ENCODE assay signal across 10 mouse cellular contexts in the genomic region with DNA sequence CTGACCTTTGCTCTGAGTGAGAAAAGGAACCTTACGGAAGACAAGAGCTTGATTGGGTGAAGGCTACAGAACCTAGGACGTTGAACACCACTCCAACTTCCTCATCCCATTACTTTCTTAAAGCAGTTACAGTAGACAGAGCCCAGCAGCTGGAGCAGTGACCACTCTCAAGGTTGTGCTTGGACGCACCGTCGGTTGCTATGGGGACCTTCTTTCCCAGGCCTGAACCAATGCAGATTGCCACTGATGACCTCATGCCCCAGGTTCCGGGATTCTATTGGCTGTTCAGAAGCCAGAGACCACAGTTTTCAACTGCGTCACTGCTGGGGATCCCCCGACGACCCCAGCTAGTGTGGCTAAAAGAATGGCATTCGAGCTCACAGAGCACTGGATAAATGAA. TPM values are rescaled to one million over a fixed set of nuclear protein-coding genes. Genes with fewer than 3 reads are reported as not detected.
DNase-seq lines count a peak whose midpoint lies in the region; ATAC-seq and TF ChIP-seq lines count a peak whose summit lies in the region.
"Had no signal": no experiment of that assay in that cellular context is flagged by ENCODE, and none has a peak within 500 bp of the region (broad histone marks: within the 10 kb centered on the region; RNA-seq: fewer than 3 reads in every experiment).

No protein-coding gene starts in this region.

- no peak for TF ChIP-seq CTCF in kidney, postnatal 0 days (IDR thresholded peaks at IDR 0.05; ENCODE audit: low read depth)
- no peak for TF ChIP-seq CTCF in midbrain, postnatal 0 days (IDR thresholded peaks at IDR 0.05)

- H3K4me2 ChIP-seq in kidney, postnatal 0 days (ENCODE audit: low read length): no peak overlapping the region
- no peak overlapping the region for H3K4me2 ChIP-seq in embryonic facial prominence, embryonic 15.5 days (replicated peaks)
- no peak overlapping the region for H3K4me2 ChIP-seq in midbrain, postnatal 0 days (ENCODE audit: low read depth, low read length, poor library complexity, severe bottlenecking)

- H3K36me3 ChIP-seq in kidney, postnatal 0 days (ENCODE audit: insufficient read depth, low read length): peaks cover 12% of the 10 kb centered on the region; the same call in 1 of the 2 replicates
- peaks cover 30% of the 10 kb centered on the region for H3K36me3 ChIP-seq in embryonic facial prominence, embryonic 15.5 days
- no peaks in the 10 kb centered on the region for H3K36me3 ChIP-seq in midbrain, postnatal 0 days (ENCODE audit: insufficient read depth, low read length)
- H3K36me3 ChIP-seq: G1E had no signal

- peak; percentile 59 for ATAC-seq in kidney, postnatal 0 days (replicated peaks; ENCODE audit: low FRiP score, low read depth)
- ATAC-seq in embryonic facial prominence, embryonic 15.5 days (ENCODE audit: insufficient number of reproducible peaks, low FRiP score, low TSS enrichment, low read depth): no peak
- ATAC-seq in midbrain, postnatal 0 days (ENCODE audit: low FRiP score): peak; percentile 27; the same call in 1 of the 2 replicates
- no peak for ATAC-seq in frontal cortex, adult (ENCODE audit: low TSS enrichment)

- H3K27ac ChIP-seq in kidney, postnatal 0 days: no peak overlapping the region
- peak overlapping the region; percentile 34; the same call in 1 of the 2 replicates for H3K27ac ChIP-seq in embryonic facial prominence, embryonic 15.5 days (replicated peaks)
- no peak overlapping the region for H3K27ac ChIP-seq in midbrain, postnatal 0 days (ENCODE audit: low read depth, low read length)
- H3K27ac ChIP-seq: layer of hippocampus, adult 2 months had no signal

- no peak overlapping the region for H3K4me3 ChIP-seq in kidney, postnatal 0 days (replicated peaks; ENCODE audit: low read depth, low read length)
- no peak overlapping the region for H3K4me3 ChIP-seq in embryonic facial prominence, embryonic 15.5 days (replicated peaks)
- H3K4me3 ChIP-seq in midbrain, postnatal 0 days (ENCODE audit: low read depth, low read length): no peak overlapping the region
- H3K4me3 ChIP-seq: layer of hippocampus, adult 2 months had no signal

- no peaks in the 10 kb centered on the region for H3K9me3 ChIP-seq in kidney, postnatal 0 days (replicated peaks; ENCODE audit: low read length)
- H3K9me3 ChIP-seq in embryonic facial prominence, embryonic 15.5 days (replicated peaks): no peaks in the 10 kb centered on the region
- no peaks in the 10 kb centered on the region for H3K9me3 ChIP-seq in midbrain, postnatal 0 days (ENCODE audit: low read length)
- H3K9me3 ChIP-seq: G1E had no signal

- no peak overlapping the region for H3K9ac ChIP-seq in kidney, postnatal 0 days (ENCODE audit: low read depth, low read length)
- no peak overlapping the region for H3K9ac ChIP-seq in embryonic facial prominence, embryonic 15.5 days
- no peak overlapping the region for H3K9ac ChIP-seq in midbrain, postnatal 0 days (replicated peaks; ENCODE audit: low read length, poor library complexity, severe bottlenecking)

- WGBS in kidney, postnatal 0 days: 28% methylated on average over 10 of the region's 10 CpGs
- WGBS in embryonic facial prominence, embryonic 15.5 days: 29% methylated on average over 10 of the region's 10 CpGs
- WGBS in midbrain, postnatal 0 days: 26% methylated on average over 10 of the region's 10 CpGs

- DNase-seq in kidney, postnatal 0 days (ENCODE audit: low spot score): peak; percentile 65
- no peak for DNase-seq in kidney, postnatal 36 days
- peak; percentile 84 for DNase-seq in adrenal gland, postnatal 14 days
- DNase-seq in midbrain, postnatal 0 days (ENCODE audit: low spot score): peak; percentile 59
- no peak for DNase-seq in layer of hippocampus, adult 11-12 months (ENCODE audit: low spot score)

- H3K4me1 ChIP-seq in kidney, postnatal 0 days (replicated peaks; ENCODE audit: insufficient read depth, low read length): peaks cover 5% of the 10 kb centered on the region; the same call in 1 of the 2 replicates
- H3K4me1 ChIP-seq in embryonic facial prominence, embryonic 15.5 days: peaks cover 36% of the 10 kb centered on the region
- H3K4me1 ChIP-seq in midbrain, postnatal 0 days (ENCODE audit: insufficient read depth, low read length): peaks cover 5% of the 10 kb centered on the region; the same call in 1 of the 2 replicates

- H3K27me3 ChIP-seq in kidney, postnatal 0 days (ENCODE audit: insufficient read depth, low read length): no peaks in the 10 kb centered on the region
- no peaks in the 10 kb centered on the region for H3K27me3 ChIP-seq in embryonic facial prominence, embryonic 15.5 days
- no peaks in the 10 kb centered on the region for H3K27me3 ChIP-seq in midbrain, postnatal 0 days (ENCODE audit: insufficient read depth, low read length)

RNA-seq across cellular contexts. Expression of a gene that starts 6.9 kb away (rescaled TPM):
- 24.4 and 25.4 TPM in 2 replicates for polyA plus RNA-seq in kidney, postnatal 0 days (2015; fragmentation: Nextera tagmentation; extraction: Ambion mirVana)
- total RNA-seq in adrenal gland, postnatal 14 days (2021): 0.26 and 0.68 TPM in 2 replicates
- polyA plus RNA-seq in embryonic facial prominence, embryonic 15.5 days (2015; fragmentation: Nextera tagmentation; extraction: Ambion mirVana): 28.1 and 31.0 TPM in 2 replicates
- 3.0 and 7.9 TPM in 2 replicates for total RNA-seq in midbrain, postnatal 0 days (2014; rRNA removed)
- 2.5 and 3.5 TPM in 2 replicates for polyA plus RNA-seq in midbrain, postnatal 0 days (2015; fragmentation: Nextera tagmentation; extraction: Ambion mirVana)
- total RNA-seq: G1E had no signal
- polyA plus RNA-seq: G1E had no signal

RNA-seq across cellular contexts. Expression of a gene that starts 8.2 kb away (rescaled TPM):
- 4.2 and 6.1 TPM in 2 replicates for polyA plus RNA-seq in kidney, postnatal 0 days (2015; fragmentation: Nextera tagmentation; extraction: Ambion mirVana)
- total RNA-seq in adrenal gland, postnatal 14 days (2021): 0.38 and 0.59 TPM in 2 replicates
- 42.3 and 47.2 TPM in 2 replicates for polyA plus RNA-seq in embryonic facial prominence, embryonic 15.5 days (2015; fragmentation: Nextera tagmentation; extraction: Ambion mirVana)
- total RNA-seq in midbrain, postnatal 0 days (2014; rRNA removed): 93.5 and 115 TPM in 2 replicates
- polyA plus RNA-seq in midbrain, postnatal 0 days (2015; fragmentation: Nextera tagmentation; extraction: Ambion mirVana): 52.3 and 58.4 TPM in 2 replicates
- total RNA-seq: G1E had no signal
- polyA plus RNA-seq: G1E had no signal

RNA-seq across cellular contexts. Expression of a gene that starts 18.8 kb away (rescaled TPM):
- polyA plus RNA-seq in kidney, postnatal 0 days (2015; fragmentation: Nextera tagmentation; extraction: Ambion mirVana): 85.4 and 90.7 TPM in 2 replicates
- 66.0 and 79.5 TPM in 2 replicates for total RNA-seq in adrenal gland, postnatal 14 days (2021)
- polyA plus RNA-seq in embryonic facial prominence, embryonic 15.5 days (2015; fragmentation: Nextera tagmentation; extraction: Ambion mirVana): 93.2 and 96.1 TPM in 2 replicates
- total RNA-seq in midbrain, postnatal 0 days (2014; rRNA removed): 63.4 and 88.8 TPM in 2 replicates
- polyA plus RNA-seq in midbrain, postnatal 0 days (2015; fragmentation: Nextera tagmentation; extraction: Ambion mirVana): 73.6 and 79.4 TPM in 2 replicates

RNA-seq across cellular contexts. Expression of a gene that starts 30.8 kb away (rescaled TPM):
- polyA plus RNA-seq in kidney, postnatal 0 days (2015; fragmentation: Nextera tagmentation; extraction: Ambion mirVana): 0.57 and 0.62 TPM in 2 replicates
- total RNA-seq in adrenal gland, postnatal 14 days (2021): 0.68 and 0.70 TPM in 2 replicates
- polyA plus RNA-seq in embryonic facial prominence, embryonic 15.5 days (2015; fragmentation: Nextera tagmentation; extraction: Ambion mirVana): 0.13 and 0.21 TPM in 2 replicates
- total RNA-seq in midbrain, postnatal 0 days (2014; rRNA removed): not detected in 2 replicates
- 0.31 and 0.51 TPM in 2 replicates for polyA plus RNA-seq in midbrain, postnatal 0 days (2015; fragmentation: Nextera tagmentation; extraction: Ambion mirVana)
- total RNA-seq: G1E had no signal
- polyA plus RNA-seq: G1E; heart, embryonic 14.5 days had no signal

RNA-seq across cellular contexts. Expression of a gene that starts 34.1 kb away (rescaled TPM):
- 6.2 TPM in 2 replicates for polyA plus RNA-seq in kidney, postnatal 0 days (2015; fragmentation: Nextera tagmentation; extraction: Ambion mirVana)
- 0.30 and 0.71 TPM in 2 replicates for total RNA-seq in adrenal gland, postnatal 14 days (2021)
- 0.46 and 0.64 TPM in 2 replicates for polyA plus RNA-seq in embryonic facial prominence, embryonic 15.5 days (2015; fragmentation: Nextera tagmentation; extraction: Ambion mirVana)
- 0.05 TPM in 1 of 2 replicates, not detected in the other for total RNA-seq in midbrain, postnatal 0 days (2014; rRNA removed)
- 1.1 TPM in 2 replicates for polyA plus RNA-seq in midbrain, postnatal 0 days (2015; fragmentation: Nextera tagmentation; extraction: Ambion mirVana)
- total RNA-seq: layer of hippocampus, adult 2 months had no signal
- polyA plus RNA-seq: G1E had no signal

Comparison
In these comparisons a context has a peak if more than half of its experiments do, and no peak if none do; other contexts are left out.
1. DNase-seq: peak in kidney, postnatal 0 days (single experiment), adrenal gland, postnatal 14 days (single experiment) and midbrain, postnatal 0 days (single experiment); none in kidney, postnatal 36 days (0 of 2) and layer of hippocampus, adult 11-12 months (single experiment).
2. ATAC-seq: peak in kidney, postnatal 0 days (single experiment) and midbrain, postnatal 0 days (single experiment); none in embryonic facial prominence, embryonic 15.5 days (single experiment) and frontal cortex, adult (single experiment).